Mouse (Mus musculus): ENCODE measurements around the gene Runx1.

Runx1 gene

GRCm38 (mm10) chr16:92646153-92646552, 179.8 kb downstream of the Runx1 start:
- ChIA-PET POLR2A (interaction anchor here in 1 of 4 experiments (1.9 kb wide), 1 partner anchor 52 kb away, joined by 10 read pairs; no protein-coding TSS in a partner anchor), CTCF (interaction anchor here in 1 of 4 experiments (0.7 to 1.5 kb wide), 3 partner anchors 41 to 103 kb away, joined by 3 read pairs; no protein-coding TSS in a partner anchor)

- POLR2A ChIA-PET: interaction anchor here in 1 of 4 experiments (1.0 to 1.9 kb wide), 2 partner anchors 39 to 52 kb away, joined by 4 to 10 read pairs; no protein-coding TSS in a partner anchor
Measured at GRCm38 (mm10) chr16:92645423-92646115, 180.4 kb downstream of the Runx1 start.

GRCm38 (mm10) chr16:92644718-92645422, 181.1 kb downstream of the Runx1 start:
- ChIA-PET CTCF (interaction anchor here in 2 of 4 experiments (0.6 to 1.5 kb wide), 3 partner anchors 79 to 971 kb away, joined by 3 to 8 read pairs (median 8); no protein-coding TSS in a partner anchor), POLR2A (interaction anchor here in 3 of 4 experiments (0.6 to 1.9 kb wide), 6 partner anchors 11 to 1051 kb away, joined by 3 to 10 read pairs (median 4); no protein-coding TSS in a partner anchor)

More at GRCm38 (mm10) chr16:92645423-92646115, 180.4 kb downstream of the Runx1 start:
- CTCF ChIA-PET: interaction anchor here in 2 of 4 experiments (0.6 to 1.5 kb wide), 2 partner anchors 31 to 80 kb away, joined by 3 read pairs; no protein-coding TSS in a partner anchor

- ChIA-PET CTCF (interaction anchor here in 1 of 4 experiments (0.6 to 0.7 kb wide), 2 partner anchors 157 to 972 kb away, joined by 8 read pairs; no protein-coding TSS in a partner anchor), POLR2A (interaction anchor here in 3 of 4 experiments (0.6 to 1.1 kb wide), 6 partner anchors 11 to 1052 kb away, joined by 3 to 5 read pairs (median 3); no protein-coding TSS in a partner anchor)
Measured at GRCm38 (mm10) chr16:92644315-92644714, 181.6 kb downstream of the Runx1 start.

GRCm38 (mm10) chr16:92642283-92642682, 183.7 kb downstream of the Runx1 start:
- CTCF ChIA-PET: no interaction called here
- POLR2A ChIA-PET: no interaction called here

- CTCF ChIA-PET: no interaction called here
- POLR2A ChIA-PET: interaction anchor here in 1 of 4 experiments (1.0 kb wide), 1 partner anchor 45 kb away, joined by 3 read pairs; no protein-coding TSS in a partner anchor
Measured at GRCm38 (mm10) chr16:92641053-92641452, 184.9 kb downstream of the Runx1 start.

- CTCF ChIA-PET: interaction anchor here in 1 of 4 experiments (0.6 kb wide), 1 partner anchor 30 kb away, joined by 5 read pairs; no protein-coding TSS in a partner anchor
Measured at GRCm38 (mm10) chr16:92639093-92639492, 186.9 kb downstream of the Runx1 start.

GRCm38 (mm10) chr16:92637033-92637432, 188.9 kb downstream of the Runx1 start:
- CTCF ChIA-PET: interaction anchor here in 1 of 4 experiments (0.6 kb wide), 1 partner anchor 71 kb away, joined by 3 read pairs; no protein-coding TSS in a partner anchor
- POLR2A ChIA-PET: no interaction called here

More at GRCm38 (mm10) chr16:92639093-92639492, 186.9 kb downstream of the Runx1 start:
- POLR2A ChIA-PET: interaction anchor here in 1 of 4 experiments (1.8 kb wide), 1 partner anchor 11 kb away, joined by 4 read pairs; no protein-coding TSS in a partner anchor

- CTCF ChIA-PET: interaction anchor here in 2 of 4 experiments (0.6 kb wide), 2 partner anchors 404 to 407 kb away, joined by 3 to 7 read pairs; no protein-coding TSS in a partner anchor
- POLR2A ChIA-PET: interaction anchor here in 1 of 4 experiments (0.7 kb wide), 1 partner anchor 27 kb away, joined by 8 read pairs; no protein-coding TSS in a partner anchor
Measured at GRCm38 (mm10) chr16:92632115-92632763, 193.7 kb downstream of the Runx1 start.

GRCm38 (mm10) chr16:92631637-92632036, 194.3 kb downstream of the Runx1 start:
- CTCF ChIA-PET: interaction anchor here in 2 of 4 experiments (0.6 kb wide), 3 partner anchors 77 to 408 kb away, joined by 3 to 9 read pairs (median 7); no protein-coding TSS in a partner anchor
- POLR2A ChIA-PET: no interaction called here

GRCm38 (mm10) chr16:92630950-92631349, 195.0 kb downstream of the Runx1 start:
- ChIA-PET CTCF (interaction anchor here in 1 of 4 experiments (0.6 kb wide), 1 partner anchor 65 kb away, joined by 5 read pairs; no protein-coding TSS in a partner anchor), POLR2A (interaction anchor here in 1 of 4 experiments (0.7 kb wide), 1 partner anchor 17 kb away, joined by 3 read pairs; no protein-coding TSS in a partner anchor)

- ChIA-PET CTCF (interaction anchor here in 3 of 4 experiments (0.5 to 0.6 kb wide), 3 partner anchors 20 to 667 kb away, joined by 3 to 4 read pairs (median 3); no protein-coding TSS in a partner anchor), POLR2A (interaction anchor here in 1 of 4 experiments (1.7 kb wide), 1 partner anchor 10 kb away, joined by 4 read pairs; no protein-coding TSS in a partner anchor)
Measured at GRCm38 (mm10) chr16:92629829-92630228, 196.1 kb downstream of the Runx1 start.

GRCm38 (mm10) chr16:92627262-92627661, 198.7 kb downstream of the Runx1 start:
- ChIA-PET POLR2A (interaction anchor here in 1 of 4 experiments (1.2 kb wide), 1 partner anchor 12 kb away, joined by 4 read pairs; no protein-coding TSS in a partner anchor), CTCF (no interaction called here)

GRCm38 (mm10) chr16:92623953-92624352, 202.0 kb downstream of the Runx1 start:
- POLR2A ChIA-PET: interaction anchor here in 1 of 4 experiments (0.6 kb wide), 1 partner anchor 145 kb away, joined by 3 read pairs; no protein-coding TSS in a partner anchor
- CTCF ChIA-PET: interaction anchor here in 1 of 4 experiments (0.5 to 0.7 kb wide), 3 partner anchors 54 to 1551 kb away, joined by 3 read pairs; no protein-coding TSS in a partner anchor

GRCm38 (mm10) chr16:92621859-92622258, 204.1 kb downstream of the Runx1 start:
- POLR2A ChIA-PET: interaction anchor here in 2 of 4 experiments (0.5 to 1.9 kb wide), 2 partner anchors 76 to 981 kb away, joined by 3 to 7 read pairs; no protein-coding TSS in a partner anchor
- CTCF ChIA-PET: no interaction called here

GRCm38 (mm10) chr16:92620841-92621518, 205.0 kb downstream of the Runx1 start:
- CTCF ChIA-PET: no interaction called here
- POLR2A ChIA-PET: interaction anchor here in 3 of 4 experiments (0.5 to 1.9 kb wide), 6 partner anchors 11 to 980 kb away, joined by 3 to 7 read pairs (median 4); no protein-coding TSS in a partner anchor

- POLR2A ChIA-PET: no interaction called here
- CTCF ChIA-PET: no interaction called here
Measured at GRCm38 (mm10) chr16:92616839-92617238, 209.1 kb downstream of the Runx1 start.

Data from embryonic stem cell, embryonic (primary cell).